Mouse (Mus musculus) small intestine, adult 2 months (tissue): ENCODE data around the gene Kctd4.

Source experiments
- CTCF ChIP-seq: fragments of 200-500 bp; IDR thresholded peaks from 2 replicates; pipeline ENCODE4 v1.5.1; 2012; ENCODE audit warnings: low read depth, mild to moderate bottlenecking, control low read depth, inconsistent platforms, low read length, moderate library complexity, mixed read lengths; ENCODE audit not compliant: insufficient replicate concordance, insufficient read length; ENCODE audit errors: extremely low read depth
- POLR2A ChIP-seq: fragments of 200-500 bp; IDR thresholded peaks from 2 replicates; pipeline ENCODE4 v1.6.1; 2012; ENCODE audit warnings: low read depth, mild to moderate bottlenecking, control low read depth, inconsistent platforms, low read length, moderate library complexity

GRCm38 (mm10) chr14:75964000-75964399 is 9.2 kb downstream of the Kctd4 start:
- TF ChIP-seq CTCF (no peak), POLR2A (no peak)
